Mouse (Mus musculus) spleen, postnatal 36 days (tissue): ENCODE measurements around the gene Selenon.
A peak's percentile ranks its signal among the peaks of the same experiment; 100 is the strongest.

Experiments used
- DNase-seq, 2 experiments: peaks; one replicate each; pipeline ENCODE4 v3.0.0; 2022; ENCODE audit warnings: low spot score in 2 of 2, mixed read lengths in 1 of 2

Gene Selenon

DNA sequence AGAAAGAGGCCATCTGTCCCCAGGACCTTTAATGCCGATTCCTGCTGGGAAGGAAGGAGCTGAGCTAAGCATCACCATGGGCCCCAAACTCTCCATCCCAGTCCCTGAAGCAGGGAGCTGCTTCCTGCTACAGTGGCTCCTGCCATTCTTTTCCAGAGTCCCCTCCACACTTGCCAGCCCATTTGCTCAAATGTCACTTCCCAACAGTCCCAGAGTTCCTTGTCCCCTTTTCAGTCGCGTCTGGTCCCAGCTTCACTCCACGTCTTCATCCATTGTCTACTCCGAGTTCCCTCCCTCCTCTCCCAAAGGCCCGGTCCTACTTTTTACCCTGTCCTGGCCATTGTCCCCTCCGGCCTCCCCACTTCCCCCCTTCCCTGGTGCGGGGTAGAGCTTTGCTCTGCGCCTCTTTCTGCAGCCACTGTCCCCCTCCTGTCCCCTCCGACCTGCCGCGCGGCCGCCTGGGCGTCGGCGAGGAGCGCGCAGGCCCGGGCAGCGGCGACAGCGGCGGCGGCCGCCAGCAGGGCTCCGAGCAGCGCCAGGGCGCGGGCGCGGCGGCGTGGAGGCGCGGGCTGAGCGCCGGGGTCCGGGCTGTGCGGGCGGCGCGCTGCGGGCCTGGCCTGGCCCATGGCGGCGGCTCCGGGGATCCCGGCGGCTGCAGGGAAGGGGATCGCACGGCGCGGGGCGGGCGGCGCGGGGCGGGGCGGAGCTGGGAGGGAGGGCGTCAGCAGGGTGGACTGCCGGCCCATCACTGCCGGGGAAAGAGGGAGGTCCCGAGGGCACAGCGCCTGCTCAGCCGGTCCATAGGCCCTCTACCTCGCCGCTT lies at the start of gene Selenon:
Selenon (minus strand) TSS at position 673 of the 823 bp plus-strand sequence.
- DNase-seq: peak; percentile 27 to 35

DNA sequence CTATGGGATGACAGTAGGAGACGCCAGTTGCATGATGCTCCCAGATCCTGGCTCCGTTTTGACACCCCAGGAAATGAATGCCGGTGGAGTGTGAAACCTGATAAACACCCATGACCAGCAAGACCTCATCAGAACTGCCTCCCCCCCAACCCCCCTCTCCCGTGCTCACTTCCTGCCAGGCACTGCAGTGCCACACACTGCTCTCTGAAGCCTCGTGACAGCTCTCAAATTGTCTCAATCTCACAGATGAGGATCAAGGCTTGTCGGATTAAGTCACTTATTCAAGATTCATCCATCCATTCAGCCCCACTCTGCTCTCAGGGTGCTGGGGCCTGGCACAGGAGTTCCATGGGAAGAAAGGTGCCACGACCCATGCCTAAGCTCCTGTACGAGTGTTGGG lies 49.4 kb upstream of the Selenon start:
- peak; percentile 37 to 44 for DNase-seq

DNA sequence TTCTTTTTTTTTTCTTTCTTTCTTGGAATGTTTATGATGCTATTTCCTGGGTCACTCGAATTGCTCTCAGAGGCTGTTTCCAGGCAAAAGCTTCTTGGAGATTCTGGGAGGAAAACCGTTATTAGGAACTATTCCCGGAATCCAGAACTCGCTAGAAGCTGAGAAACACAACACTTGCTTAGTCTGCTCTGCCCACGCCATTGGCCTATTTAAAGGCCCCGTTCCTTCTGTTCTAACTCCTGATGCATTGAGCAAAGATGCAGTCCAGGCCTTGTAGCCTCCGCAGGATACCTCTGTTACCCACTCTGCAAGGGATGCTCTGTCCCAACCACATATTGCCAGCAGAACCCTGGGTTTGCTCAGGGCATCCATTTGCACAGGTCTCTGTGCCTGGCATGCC lies 48.8 kb upstream of the Selenon start:
- no peak for DNase-seq

DNA sequence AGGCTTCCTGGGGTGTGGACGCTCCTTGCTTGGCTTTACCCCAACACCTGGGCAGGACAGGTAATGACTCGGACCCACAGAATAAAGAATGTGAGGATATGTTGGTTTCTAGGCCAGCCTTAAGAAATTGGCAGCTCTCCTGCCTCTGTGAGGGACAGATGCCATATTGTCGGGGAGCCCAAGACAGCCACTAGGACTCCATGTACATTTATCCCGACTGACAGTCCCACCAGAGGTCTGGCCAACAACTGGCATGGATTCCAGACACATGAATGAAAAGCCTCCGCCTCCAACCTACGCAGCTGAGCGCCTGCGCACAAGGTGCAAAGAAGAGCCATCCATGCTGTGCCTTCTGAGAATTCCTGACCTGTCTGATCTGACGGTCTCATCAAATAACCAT lies 48.1 kb upstream of the Selenon start:
- no peak for DNase-seq

DNA sequence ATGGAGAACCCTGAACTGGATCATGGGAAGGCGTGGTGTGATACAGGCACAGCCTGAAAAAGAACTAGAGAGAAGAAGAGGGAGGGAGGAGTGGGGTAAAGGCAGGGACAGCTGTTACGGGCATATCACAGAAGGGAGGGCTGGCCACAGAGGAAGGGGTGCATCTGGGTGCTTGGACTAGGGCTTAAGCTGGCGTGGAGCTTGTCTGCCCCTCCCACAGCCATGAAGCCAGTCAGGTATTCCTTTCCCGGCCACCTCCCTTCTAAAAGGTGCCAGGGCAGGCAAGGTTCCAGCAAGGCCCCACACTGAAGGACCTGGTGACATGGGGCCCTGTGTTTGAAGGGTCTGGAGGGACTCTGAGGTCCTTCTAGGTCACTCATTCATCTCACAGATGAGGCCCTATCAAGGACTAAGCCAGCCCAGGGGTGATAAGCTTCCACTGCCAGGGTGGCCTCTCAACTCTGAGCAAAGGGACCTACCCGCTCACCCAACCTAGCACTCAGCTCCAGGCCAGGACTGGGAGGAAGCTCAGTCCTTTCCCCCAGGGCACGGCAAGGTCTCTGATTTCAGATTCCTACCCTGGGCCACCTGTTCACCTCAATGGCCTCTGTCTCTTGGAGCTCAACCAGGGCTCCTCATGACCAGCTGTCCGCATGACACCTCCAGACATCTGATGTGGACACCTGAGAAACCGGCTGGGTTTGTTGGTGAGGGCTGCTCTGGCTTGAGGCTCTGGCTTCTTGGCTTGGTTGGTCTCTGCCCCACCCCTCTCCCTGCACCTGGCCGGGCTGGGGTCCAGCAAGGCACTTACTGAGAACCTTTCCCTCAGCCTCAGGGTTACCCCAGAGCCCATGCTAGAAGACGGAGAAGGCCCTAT lies 45.1 kb upstream of the Selenon start:
- no peak for DNase-seq

DNA sequence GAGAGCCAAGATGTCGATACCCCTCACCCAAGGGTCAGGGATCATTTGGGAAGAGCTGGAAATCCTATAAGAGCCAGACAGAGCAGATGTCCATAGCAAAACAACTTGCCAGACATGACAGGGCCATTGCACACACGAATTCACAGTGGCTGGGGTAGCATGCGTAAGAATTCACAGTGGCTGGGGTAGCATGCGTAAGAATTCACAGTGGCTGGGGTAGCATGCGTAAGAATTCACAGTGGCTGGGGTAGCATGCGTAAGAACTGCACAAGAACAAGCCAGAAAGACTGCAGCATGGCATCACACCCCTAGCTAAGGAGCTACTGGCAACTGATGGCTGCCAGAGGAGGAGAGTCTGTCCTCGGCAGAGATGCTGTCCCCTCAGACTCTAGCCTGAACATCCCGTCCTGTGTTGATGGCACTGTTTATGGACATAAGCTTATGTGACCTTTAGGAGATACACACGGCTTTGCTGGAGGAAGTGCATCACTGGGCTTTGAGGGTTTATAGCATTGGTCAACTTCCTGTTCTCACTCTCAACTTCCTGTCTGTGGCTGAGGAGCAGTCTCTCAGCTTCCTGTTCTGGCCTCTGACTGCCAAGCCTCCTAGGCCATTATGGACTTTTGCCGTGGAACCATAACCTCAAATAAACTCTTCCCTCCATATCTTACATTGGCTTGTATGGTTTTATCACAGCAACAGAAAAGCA lies 42.9 kb upstream of the Selenon start:
- DNase-seq: peak; percentile 40 to 47

DNA sequence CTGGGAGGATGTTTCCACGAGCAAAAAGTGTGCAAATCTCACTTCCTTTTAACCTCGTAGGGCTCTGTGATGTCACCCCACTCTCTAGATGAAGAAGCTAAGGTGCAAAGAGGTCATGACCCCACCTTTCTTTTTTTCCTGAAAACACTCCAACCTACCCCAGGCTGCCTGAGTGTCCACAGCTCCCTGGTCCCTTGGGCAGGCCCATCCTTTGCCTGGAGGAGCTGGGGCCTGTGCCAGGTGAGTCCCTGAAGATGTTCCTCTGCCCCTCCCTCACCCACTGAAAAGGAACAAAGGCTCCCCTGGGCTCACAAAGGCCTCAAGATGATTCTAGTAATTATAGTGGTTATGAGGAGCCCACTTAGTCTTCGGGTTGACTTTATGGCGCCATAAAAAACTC lies 40.5 kb upstream of the Selenon start:
- DNase-seq: no peak

DNA sequence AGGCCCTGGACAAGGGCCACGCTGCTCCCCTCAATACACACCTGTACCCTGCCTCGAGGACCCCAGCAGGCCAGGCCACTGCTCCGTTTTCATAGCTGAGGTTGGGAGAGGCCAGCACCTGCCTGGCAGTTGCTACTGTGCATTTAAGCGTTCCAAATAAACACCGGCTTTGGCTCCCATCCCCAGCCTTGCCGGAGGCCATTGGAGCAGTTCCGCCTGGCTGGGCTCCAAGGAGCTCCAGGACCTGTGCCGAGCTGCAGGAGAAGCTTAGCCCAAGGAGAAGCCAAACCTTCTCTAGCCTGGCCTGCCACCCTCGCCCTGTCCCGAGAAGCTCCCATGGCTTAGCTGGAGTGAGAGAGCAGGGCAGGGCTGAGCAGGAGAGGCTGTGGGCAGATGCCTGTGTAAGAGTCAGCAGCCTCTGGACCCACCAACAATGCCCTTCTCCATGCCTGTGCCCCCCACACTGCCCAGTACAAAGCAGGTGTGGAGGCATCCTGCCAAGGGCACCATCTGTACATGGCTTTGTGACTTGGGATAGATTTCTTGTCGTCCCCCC lies 39.6 kb upstream of the Selenon start:
- no peak for DNase-seq

DNA sequence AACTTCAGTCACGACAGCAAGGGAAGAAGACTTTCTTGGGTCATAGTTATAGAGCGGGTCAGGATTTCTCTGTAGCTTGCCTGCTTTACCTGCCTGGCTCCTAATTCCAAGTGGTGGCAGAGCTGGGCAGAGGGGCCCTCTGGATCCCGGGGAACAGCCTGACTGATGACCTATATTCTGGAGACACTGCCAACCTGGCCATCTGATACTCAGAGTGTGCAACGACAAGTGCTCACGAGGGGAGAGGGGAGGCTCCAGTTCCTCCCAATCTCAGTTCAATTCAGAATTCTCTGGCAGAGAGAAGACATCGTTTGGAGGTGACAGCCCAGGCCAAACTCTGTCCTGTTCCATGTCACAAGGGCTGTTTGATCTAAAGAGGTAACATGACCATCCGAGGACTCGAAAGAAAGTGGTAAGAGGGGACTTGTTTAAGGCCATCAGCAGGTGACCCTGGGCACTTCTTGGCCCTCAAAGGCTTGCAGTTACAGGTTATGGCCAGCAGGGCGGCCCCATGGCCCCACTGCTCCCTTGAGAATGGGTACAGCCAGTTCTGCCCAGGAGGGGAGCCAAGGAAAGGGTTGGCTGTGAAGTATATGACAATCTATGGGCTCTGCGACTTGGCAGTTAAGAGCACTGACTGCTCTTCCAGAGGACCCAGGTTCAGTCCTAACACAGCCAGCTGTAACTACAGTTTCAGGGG lies 38.4 kb upstream of the Selenon start:
- no peak for DNase-seq

DNA sequence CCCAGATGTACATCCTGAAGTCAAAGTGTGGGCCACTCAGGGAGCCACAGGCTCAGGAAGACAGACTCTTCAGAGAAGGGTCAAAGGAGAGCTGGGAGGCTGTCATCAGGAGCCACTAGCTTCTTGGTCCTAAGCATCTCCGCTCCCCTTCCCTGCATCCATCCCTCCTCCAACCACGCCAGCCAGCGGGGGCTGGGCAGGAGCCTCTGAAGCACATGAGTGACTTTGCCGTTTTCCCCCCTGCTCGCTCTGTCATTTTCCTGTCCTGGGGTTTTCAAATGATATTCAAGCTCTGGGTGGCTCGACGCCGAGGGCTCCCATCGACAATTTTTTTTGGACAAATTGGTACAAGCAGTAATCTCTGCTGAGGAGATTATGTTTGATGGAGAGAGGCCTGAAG lies 37.8 kb upstream of the Selenon start:
- DNase-seq: no peak

DNA sequence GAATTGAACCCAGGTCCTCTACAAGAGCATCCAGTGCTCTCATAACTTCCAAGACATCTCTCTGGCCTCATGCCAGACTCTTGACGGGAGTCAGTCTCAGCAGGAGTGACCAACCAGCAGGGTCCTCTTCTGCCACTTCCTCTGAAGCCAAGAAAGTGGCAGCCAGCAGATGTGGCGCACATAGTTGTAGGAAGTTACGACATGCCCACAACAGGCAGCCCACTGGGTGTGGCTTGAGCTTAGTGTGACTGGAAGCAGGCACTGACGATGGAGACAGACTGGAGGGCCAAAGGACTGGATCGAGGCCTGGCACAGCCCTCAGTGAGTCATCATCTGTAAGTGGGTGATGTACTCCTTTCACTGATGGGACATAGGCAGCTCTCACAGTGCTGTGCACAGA lies 37.0 kb upstream of the Selenon start:
- DNase-seq: no peak

DNA sequence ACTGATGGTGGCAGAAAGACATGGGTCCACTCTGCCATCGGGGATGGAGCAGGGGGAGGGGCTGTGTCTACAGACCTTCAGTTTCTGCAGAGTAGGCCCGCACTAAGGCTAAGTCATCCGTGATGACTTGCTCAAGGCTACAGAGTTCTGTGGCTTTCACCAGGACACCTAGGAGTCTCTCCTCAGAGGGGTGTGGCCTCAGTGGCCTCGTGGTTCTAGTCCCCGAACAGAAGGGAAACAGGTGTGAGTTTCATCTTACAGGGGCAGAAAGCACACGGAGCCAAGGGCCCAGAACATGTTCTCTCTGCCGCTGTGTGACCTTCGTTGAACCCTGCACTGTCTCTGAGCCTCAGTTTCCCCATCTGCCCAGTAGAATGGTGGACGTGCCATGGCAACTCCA lies 36.3 kb upstream of the Selenon start:
- peak; percentile 35 to 38 for DNase-seq

DNA sequence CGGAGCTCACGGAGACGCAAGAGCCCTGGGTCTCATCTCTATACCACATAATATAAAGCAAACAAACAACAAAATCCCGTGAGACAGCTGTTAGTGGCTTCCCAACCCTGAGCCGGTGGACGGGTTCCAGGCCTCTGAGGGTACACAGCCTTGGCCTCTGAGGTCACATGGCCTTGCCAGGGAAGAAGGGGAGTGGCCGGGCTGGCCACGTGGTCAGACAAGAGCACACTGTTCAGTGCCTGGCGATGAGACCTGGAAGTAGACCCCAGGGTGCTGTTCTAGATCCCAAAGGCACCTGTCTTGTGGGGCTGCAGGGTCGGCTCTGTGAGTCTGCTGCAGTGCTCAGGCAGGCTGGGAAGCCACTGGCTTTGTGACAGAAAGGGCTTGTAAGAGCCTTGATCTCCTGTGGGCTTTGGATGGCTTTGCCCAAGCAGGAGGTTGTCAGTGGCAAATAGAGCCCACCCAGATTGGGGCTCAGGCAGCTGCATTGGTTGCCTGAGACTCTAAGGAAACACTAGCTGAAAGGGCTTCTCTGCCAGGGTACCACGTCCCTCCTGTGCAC lies 35.8 kb upstream of the Selenon start:
- no peak for DNase-seq

DNA sequence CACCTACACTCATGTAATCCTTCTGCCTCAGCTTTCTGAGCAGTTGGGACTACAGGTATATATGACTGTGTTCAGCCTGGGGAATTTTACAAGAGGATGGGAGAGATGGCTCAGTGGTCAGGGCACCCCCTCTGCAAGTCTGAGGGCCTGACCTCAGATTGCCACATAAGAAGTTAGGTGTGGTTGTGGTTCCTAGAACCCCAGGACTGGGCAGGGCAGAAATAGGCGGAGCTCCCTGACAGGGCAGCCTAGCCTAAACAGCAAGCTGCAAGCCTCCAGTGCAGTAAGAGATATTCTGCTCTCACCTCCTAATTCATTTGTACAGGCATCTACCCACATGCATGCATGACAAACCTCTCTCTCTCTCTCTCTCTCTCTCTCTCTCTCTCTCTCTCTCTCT lies 34.7 kb upstream of the Selenon start:
- DNase-seq: no peak

DNA sequence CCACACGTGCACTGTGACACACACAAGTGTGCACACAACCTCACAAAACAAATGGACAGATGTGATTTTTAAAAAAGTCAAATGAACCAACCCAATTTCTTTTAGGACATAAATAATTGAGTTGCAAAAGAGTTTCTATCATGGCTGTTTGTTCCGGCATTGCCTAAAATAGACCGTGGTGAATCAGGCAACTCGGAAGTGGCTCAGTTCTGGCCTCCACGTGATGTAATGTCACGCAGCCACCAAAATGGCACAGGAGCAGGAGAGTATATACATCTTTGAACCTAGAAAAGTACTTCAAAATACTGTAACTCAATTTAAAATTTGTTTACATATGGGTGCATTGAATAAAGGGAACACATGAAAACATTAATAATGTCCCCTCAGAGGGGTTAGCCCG lies 34.2 kb upstream of the Selenon start:
- DNase-seq: no peak

DNA sequence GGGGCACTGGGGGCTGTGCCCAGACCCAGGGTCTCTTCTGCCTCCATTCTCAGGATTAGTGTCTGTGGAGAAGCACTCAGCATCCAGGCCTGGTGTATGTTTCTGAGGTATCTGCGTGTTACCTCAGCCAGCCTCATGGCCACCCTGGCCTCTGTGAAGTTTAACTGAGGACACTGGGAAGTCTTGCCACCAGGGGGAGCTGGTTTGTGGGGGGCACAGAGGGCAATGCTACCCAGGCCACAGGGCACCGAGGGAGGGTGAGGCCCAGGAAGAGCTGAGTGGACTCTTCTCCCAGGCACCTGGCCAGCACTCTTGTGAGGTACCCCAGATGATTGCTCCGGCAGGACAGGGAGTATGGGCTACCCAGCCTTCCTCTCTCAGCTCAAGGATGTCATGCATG lies 31.5 kb upstream of the Selenon start:
- DNase-seq: peak; percentile 36 to 40

DNA sequence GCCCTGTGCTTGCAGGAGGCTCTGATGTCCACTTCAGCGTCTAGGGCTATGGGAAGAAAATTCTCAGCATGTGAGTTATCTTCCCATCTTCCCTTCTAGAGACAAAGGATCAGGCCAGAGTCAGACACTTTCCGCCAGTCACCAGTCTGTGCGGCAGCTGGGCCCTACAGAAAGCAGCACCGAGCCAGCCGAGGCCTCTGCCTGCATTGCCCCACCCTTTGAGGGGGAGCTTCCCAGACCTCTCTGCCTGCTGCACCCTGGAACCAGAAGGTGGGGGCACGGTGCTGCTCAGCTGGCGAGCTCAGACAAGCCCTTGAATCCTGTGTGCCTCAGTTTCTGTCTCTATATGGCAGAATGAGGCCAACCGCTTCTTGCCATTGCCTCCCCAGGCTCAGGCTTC lies 29.4 kb upstream of the Selenon start:
- DNase-seq: no peak

DNA sequence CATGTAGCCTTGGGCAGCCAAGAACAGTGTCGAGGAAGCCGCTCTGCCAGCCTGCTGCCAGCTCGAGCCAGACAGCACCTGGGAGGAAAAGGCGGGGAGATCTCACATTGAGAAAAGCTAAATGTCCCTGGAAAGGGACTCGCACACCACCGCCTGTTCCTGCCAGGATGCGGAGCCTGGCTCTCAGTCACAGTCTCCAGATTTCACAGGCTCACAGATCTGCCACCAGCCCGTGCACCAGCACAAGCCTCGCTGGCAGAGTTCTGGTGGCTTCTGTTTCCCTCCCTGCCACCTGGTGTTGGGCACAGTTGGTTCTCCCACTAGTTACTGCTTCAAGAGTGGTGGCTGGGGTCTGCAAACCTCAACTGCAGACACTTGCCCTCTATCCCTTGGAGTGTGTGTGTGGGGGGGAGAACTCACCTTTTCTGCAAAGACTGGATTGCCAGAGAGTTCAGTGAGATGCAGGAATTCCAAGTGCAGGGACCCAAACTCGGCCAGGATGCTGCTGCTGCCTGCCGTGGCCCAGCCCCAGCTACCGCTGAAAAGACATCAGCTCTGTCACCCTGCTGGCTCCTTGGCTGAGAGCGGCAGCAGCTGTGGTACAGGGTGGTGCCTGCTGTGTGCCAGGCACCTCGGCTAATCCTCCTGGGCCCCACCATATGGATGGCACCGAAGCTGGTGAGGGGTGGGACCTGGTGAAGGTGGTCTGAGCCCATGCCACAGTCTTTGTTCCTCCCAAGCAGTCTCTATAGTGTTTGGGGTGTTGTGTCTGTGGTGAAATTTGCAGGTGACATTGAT lies 28.6 kb upstream of the Selenon start:
- no peak for DNase-seq

DNA sequence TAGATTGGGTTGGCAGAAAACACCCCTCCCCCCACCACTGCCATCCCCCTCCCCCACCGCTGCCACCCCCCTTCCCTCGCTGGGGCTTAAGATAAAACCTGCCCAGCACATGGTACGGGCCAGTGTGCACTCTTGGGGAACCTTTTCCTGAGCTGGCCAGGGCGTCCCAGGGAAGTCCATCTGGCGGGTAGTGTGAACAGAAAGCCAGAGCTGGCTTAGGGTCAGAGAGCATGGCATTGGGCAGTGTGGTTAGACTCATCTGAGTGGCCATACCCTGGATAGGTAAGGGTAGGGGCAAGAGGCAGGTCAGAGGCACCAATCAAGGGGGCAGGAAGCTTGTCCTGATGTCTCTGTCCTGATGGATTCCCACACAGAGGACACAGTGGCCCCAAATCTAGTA lies 27.7 kb upstream of the Selenon start:
- no peak for DNase-seq

DNA sequence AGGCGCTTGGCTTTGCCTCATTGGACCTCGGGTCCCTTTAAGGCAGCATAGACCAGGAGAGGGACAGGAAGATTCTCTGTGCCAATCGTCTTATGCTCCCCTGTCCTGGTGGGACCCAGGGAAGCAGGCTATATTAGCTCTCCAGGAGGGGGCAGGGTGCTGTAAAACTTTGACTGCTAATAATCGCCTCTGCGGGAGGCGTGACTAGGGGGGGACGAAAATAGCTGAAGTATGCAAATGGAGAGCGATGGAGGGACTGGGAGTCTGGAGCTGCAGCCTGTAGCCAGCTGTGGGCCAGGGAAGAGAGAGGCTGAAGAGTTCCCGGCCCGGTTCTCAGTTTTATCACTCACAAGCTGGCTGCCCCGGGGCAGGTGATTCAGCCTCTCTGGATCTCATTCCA lies 27.2 kb upstream of the Selenon start:
- no peak for DNase-seq
